Mouse (Mus musculus): ENCODE data around the gene Dhh.

Dhh gene

DNA sequence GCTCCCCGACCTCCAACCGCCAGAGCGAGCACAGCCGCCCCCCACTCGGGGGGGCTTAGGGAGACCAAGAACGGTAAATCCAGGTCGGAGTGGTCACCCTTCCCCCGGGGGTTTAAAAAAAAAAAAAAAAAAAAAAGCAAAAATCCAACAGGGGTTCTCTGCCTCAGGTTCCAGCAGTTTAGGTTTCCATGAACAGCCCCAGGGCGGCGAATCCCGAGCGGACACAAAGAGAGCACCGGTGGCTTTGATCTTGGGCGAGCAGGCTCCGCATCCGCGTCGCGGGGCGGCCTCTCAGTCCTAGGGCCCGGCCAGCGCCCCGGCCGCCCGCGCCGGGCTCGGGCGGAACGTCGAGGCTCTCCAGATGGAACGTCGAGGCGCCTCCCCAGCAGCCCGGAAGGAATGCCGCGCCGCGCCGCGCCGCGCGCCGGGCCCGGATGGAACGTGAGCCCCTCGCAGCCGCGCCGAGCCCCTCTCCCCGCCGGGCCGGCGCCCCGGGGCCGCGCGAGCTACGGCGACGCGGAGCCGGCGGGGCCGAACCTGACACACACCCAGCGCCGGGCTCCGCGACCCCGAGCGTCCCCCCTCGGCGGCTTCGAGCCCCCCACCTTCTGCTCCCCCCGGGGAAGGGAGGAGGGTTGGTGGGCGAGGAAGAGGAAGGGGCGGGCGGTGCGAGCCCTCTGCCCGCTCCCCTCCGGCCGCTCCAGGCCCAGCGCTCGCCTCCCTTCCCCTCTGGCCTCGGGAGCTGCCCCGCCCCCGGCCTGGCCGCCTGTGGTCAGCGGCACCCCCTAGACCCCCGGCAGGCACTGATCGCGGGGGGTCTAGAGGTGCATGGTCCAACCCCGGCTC lies 27.0 kb downstream of the Dhh start, which contains the start of gene Kmt2d:
Gene Kmt2d, minus strand, starts transcription at position 135 of the 846 bp plus-strand sequence.
- peak; percentile 42 to 69 for DNase-seq

DNA sequence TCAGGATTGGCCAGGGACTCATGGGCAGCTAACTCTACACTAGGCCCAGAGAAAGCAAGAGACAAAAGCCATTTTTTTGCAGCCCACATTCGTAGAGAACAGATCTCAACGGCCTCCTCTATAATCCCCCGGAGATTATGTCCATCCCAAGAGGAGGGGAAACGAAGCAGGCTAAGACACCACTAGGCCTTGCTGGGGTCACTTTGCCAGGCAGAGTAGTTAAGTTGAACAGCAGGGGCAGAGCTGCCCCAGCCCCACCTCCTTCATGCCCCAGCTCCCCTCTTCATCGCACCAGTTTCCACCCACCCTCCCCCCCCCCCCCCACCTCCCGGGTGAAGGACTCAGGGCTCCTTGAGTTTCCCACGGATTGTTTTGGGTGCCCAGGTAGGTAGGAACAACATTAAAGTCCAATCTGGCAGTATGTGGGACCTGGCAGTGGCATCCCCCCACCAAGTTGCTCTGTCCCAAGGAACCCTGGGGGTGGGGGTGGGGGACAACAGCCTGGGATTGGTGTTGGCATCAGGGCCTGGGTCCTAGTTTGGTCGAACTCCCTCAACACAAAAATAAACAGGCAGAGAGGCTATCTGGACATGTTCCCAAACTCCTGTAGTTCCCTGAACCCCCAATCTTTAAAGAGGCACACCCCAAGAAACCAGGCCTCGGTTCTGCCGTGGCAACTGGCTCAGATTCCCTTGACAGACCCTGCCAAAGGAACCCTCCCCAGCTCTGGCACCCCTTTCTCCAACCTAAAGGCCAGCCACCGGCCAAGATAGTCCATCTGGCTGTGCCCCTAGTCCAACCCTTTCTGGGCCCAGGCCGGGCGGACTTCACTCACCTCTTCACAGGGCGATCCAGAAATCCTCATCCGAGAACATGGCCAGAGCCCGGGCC lies 27.9 kb downstream of the Dhh start:
- peak; percentile 53 to 78 for DNase-seq

DNA sequence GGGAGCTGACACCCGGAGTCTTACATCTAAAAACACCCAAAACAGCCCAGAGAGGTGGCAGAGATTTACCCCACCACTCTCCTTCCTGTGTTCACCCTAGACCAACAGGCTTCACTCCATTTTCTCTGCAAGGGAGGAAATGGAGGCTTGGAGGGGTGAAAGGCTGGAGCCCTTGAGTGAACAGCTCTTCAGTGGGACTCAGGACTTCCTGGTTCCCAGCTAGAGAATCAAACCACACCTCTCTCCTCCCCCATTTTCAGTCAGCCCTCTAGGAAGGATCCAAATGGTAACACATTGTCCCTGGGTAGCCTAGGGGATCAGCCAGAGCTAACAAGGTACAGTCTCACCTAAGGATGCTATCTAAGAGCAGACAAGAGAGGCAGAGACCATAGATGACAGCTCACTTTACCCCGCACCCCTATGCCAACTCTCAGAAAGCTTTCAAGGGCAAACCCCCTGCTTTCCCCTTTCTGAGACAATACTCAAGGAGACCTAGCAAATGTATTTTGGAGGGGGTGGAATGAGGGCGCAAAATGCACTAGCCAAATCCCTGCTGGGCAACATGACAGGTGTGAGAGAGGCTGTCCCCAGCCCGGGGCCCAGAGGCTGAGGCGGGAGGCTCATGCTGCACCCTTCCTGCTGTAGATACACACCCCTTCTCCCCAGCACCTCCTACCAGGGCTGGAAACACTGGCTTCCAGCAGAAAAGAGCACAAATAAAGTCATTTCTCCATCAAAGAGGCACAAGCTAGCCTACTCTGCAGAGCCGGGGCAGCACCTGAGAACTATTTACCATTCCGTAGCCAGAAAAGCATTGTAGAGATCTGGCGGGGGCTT lies 28.8 kb downstream of the Dhh start:
- no peak for DNase-seq

DNA sequence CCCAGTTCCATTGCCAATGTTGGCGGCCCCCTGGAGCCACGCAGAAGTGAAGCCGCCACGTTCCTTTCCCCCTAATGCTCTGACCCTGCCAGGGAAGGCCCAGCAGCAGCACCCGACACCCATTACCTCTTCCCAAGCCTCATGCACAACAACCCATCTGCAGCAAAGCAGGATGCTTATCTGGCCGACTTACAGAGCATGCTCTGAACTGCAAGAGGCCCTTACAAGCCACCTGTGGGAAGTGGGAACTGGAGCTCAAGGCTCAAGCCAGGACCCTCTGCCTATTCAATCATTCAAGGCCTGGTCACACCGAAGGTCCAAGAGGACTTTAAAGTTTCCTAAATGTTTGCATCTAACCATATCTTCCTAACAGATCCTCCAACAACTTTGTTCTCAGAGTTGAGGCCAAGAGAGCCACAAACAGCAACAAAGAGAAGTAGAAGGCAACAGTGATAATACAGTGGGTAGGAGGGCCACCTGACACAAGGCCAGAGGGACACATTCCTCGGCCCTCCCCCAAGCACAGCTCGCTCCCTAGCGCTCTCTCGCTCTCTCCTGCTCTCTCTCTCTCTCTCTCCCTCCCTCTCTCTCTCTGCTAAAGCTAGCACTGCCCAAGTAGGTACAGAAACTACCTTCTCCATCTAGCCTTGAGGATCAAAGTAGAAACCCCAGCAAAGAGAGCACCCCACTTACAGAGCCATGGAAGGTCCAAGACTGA lies 29.8 kb downstream of the Dhh start:
- no peak for DNase-seq

DNA sequence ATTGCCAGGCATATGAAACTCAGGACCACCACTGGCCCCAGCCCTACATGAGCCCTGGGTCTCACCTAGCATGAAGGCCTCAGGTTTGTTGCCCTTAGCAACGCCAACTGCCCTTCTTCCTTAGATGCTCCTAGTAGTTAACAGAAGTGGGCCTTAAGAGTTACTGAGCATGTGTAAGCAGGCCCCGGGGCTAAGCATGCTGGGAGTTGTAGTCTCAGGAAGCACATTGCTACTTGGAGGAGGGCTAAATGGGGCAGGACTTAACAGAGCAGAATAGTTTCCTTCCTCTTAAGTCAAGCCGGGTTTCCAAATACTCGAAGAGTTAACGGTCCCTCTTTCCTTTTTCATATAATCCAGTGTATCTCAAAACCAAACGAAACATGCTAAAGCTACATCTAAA lies 31.0 kb downstream of the Dhh start:
- peak; percentile 67 to 80 for DNase-seq

DNA sequence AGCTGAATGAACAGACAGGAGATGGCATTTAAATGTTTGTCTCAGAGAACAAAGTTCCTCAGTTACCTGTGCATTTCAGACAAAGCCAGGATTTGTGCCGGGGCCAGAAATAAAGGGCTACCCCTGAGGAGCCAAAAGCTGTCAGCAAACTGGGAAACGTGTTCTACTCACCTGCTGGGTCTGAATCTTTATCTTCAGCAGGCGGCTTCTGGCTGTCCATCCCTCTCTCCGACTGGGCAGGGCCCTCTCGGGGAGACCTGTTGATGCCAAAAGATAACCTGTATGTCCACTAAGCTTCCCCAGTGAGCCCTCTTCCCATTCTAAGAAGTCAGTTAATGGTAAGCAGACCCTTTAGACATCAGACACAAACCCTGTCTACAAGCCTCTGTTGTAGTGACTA lies 31.8 kb downstream of the Dhh start:
- no peak for DNase-seq

DNA sequence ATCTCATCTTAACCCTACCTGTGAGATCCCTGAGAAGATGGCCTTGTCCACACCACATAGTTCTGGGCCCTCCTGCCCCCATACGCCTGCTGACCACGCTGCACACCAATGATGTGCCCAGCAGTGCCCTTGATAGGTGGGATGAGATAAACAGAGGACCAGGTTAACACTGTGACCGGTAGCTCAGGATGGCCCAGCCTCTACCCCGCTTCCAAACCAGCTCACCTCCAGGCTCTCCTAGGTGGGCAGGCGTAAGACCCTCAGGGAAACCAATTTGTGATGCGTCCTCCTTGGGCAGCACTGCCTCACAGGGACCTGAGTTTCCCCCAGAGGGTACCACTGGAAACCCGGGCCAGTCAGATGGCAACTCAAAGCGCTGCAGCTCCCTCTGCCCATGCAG lies 32.6 kb downstream of the Dhh start:
- no peak for DNase-seq

DNA sequence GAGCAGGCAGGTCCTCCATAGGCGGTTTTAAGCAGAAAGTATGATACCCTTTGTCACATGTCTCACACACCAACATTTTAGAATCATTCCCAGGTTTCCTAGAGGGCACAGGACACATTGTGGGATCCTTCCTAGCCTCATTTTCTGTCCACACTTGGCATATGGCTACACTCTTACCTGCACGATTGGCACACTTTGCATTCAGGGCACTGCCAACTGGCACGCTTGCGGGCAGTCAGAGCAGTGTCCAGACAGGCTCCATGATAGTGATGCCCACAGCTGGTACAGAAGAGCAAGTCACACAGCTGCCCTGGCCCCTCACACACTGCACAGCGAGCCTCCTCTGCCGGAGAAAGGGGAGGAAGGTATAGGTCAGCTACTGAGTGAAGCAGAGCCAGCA lies 33.4 kb downstream of the Dhh start:
- no peak for DNase-seq

DNA sequence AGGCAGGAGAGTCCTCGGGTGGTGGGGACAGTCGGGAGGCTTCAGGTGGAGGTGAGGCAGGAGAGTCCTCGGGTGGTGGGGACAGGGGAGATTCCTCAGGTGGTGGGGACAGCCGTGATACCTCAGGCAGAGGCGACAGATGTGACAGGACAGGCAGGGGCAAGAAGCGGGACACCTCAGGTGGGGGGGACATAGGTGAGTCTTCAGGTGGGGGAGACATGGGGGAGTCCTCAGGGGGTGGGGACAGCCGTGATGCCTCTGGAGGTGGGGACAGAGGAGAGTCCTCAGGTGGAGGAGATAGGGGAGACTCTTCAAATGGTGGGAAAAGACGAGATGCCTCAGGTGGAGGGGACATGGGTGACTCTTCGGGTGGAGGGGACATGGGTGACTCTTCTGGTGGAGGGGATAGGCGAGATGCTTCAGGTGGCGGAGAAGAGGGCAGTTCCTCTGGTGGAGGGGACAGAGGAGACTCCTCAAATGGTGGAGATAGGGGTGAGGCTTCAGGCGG lies 34.8 kb downstream of the Dhh start:
- DNase-seq = peak in 1 of 2 experiments; percentile 42

DNA sequence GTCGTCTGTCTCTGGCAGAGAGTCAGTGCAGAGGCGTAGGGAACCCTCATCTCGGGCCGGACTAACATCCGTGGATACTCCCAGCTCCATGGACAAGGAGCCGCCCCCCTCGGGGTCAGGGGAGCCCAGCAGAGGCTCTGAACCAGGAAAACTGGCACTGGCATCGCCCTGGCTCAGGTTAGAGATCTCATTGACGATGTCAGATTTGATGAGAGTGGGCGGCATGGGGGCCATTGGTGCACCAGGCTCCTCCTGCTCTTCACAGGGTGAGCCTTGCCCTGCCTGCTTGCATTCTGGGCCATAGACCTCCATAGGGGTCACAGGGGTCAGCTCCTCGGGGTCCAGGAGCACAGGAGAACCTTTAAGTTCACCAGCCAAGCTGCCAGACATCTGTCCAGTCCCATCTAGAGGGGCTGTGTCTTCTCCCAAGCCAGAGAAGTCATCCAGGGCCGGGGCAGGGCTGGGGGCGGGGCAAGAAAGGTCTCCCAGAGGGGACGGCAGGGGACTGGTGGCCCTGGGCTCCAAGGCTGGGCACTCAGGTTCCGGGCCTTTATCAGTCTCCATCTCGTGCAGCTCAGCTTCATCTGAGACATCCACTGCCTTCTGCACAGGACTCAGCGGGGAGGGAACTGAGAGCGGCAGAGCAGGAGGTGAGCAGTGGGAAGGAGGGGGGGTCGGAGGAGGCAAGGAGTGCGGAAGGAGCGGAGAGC lies 36.5 kb downstream of the Dhh start:
- DNase-seq = no peak

DNA sequence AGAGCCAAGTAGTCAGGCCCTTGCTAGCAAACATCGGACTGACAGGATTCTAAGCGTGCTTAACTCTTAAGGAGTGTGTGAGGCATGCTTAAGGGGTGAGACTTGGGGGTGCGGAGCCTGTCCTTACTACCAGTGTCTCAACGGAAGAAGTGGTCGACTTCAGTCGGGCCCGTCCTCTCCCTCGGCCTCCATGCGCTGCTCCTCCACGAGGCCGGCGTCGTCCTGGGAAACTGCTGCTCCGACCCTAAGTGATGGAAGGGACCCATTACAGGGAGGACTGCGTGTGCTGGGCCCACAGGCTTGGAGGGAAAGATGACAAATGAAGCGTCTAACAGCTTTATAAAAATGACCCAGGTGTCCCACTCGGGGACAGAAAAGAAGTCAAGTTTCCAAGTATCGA lies 37.4 kb downstream of the Dhh start:
- no peak for DNase-seq

DNA sequence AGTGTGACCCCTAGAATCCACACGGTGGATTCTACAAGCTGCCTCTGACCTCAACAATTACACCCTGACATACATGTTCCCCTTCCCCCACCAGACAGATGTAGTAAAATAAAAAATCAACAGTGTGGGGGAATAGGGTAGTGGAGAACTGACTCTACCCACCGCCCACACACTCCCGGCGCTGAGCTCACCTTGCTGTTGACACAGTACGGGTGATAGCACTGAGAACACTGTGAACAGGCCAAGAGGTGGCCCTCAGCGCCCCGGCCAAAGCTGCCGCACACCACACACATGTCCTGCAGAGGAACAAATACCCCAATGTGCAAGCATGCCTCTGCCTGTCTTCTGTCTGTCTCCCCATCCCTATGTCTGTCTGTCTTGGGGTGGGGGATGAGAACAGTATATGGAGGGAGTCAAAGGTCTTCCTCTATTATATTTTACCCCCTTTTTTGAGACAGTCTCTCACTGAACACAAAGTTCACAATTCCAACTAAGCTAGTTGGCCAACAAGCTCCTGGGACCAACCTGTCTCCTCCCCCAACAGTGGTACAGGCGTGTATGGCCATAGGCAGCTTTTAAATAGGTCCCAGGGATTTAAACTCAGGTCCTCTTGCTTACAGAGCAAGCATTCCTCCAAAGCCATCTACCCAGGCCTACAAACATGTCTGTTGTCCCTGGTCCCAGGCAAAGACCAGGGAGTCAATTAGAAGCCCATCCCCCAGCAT lies 38.9 kb downstream of the Dhh start:
- DNase-seq = no peak

DNA sequence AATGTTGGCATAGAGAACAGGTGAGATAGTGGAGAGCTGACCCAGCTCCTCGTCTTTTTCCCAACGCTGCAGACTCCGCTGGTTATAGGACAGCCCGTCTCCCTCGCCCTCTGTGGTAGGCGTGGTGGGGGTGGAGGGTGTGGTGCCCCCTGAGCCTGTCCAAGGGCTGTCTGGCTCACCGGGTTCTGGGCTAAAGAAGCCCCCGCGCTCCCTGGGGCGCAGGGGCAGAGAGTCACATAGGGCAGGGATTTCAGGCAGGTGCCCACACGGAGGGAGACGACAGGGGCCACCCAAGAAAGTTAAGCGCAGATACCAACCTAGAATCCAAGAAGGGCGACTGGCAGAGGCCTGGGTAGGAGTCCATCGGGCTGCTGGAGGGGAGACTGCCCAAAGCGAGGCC lies 44.1 kb downstream of the Dhh start:
- no peak for DNase-seq

DNA sequence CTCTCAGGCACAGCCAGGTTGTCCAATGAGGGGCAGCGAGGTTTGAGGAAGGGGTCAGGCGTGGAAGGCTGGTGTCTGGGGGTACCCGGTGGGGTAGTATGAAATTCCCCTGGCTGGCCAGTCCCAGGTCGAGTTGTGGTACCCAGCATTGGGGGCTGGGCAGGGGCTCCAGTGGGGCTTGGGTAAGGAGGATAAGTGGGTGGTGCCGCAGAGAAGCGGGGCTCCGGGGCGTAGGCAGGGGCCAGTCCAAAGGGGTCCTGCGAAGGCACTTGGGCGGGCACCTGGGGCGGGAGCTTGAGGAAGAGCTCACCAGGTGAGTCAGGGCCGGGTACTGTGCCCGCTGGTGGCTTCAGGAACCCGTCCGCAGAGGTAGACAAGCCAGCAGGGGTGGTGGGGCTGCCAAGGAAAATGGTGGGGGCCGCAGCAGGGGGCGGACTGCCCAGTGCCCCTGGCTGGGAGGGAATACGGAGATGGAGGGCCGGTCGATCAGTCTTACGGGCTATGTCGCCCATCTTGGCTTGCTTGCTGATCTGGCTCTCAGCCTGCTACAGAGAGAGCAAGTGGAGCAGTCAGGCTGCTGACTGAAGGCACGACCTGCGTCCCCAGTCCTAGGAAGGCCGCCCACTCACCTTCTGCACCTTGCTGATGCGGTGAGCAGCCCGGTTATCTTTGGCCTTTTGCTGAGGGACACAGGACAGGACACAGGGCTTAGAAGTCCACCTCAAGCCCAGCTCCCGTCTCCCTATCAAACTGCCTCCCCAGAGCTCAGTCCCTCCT lies 45.0 kb downstream of the Dhh start:
- peak in 1 of 2 experiments; percentile 43 for DNase-seq

DNA sequence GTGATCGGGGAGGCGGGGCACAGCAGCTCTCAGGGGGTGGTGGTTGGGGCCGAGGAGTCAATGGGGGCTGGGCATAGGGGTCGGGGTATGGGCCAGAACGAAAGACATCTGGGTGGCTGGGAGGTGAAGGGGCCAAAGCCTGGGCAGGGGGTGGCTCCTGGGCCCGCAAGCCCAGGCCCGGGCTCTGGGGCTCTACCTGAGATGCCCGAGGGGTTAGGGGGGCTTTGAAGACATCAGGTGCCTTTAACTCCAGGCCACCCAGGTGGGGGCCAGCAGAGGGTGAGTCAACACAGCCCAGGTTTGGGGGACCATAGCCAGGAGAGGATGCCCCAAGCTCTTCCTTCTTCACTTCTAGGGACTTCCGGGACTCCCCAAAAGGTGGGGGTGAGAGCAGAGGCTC lies 45.6 kb downstream of the Dhh start:
- DNase-seq = peak in 1 of 2 experiments; percentile 39

DNA sequence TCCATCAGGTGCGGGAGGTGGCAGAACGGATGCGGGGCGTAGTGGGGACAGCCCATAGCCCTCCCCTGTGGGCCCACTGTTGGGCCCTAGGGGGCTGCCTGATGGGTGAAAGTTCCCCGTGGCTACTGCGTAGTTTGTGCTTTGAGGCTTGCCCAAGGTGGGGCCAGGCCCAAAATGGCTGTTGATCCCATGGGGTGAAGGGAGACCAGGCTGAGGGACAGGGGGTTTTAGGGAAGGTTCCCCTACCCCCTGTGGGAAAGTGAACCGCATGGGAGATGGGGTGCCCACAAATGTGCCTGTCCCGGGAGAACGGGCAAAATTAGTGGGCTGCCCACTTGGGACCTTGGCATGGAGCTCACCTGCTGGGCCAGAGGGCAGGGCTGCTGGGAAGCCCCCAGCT lies 46.3 kb downstream of the Dhh start:
- DNase-seq = no peak

DNA sequence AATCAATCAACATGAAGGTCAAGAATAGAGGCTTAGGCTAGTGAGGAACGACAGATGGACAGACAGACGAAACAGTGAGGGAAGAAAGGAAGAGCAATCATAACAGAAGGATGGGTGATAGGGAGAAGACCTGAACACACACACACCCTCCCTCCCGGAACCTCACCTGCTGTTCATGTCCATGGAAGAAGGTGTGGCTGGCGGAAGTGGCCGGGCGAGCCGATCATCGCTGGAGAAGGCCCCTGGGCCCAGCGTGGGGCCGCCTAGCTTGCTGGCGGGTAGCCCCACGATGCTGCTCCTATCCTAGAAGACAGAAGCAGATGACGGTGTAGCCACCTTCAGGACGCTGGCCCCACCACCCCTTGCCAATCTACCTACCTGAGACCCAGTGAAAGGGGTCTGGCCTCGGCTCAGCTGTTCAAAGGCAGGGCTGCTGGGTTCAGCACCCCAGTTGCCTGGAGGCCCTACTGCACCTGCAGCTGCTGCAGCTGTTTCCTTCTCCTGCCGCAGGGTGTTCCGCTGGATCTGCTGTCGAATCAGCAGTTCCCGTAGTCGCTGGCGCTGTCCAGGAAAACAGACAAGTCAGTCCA lies 47.0 kb downstream of the Dhh start:
- peak in 1 of 2 experiments; percentile 39 for DNase-seq

DNA sequence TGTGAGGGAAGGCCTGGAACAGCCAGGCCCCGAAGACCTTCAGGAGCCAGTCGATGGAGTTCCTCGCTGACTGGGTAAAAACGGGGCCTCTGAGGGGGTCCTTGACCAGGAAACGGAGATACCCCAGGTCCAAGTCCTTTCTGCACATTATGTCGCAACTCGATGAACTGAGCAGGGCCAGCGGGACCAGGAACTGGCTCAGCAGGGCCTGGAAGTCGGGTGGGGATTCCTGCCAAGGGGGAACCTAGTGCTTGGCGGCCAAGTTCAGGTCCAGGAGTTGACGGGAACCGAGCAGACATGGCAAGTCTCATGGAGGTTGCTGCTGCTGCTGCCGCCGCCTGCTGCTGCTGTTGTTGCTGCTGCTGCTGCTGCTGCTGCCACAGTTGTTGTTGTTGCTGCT lies 47.7 kb downstream of the Dhh start:
- DNase-seq = no peak

DNA sequence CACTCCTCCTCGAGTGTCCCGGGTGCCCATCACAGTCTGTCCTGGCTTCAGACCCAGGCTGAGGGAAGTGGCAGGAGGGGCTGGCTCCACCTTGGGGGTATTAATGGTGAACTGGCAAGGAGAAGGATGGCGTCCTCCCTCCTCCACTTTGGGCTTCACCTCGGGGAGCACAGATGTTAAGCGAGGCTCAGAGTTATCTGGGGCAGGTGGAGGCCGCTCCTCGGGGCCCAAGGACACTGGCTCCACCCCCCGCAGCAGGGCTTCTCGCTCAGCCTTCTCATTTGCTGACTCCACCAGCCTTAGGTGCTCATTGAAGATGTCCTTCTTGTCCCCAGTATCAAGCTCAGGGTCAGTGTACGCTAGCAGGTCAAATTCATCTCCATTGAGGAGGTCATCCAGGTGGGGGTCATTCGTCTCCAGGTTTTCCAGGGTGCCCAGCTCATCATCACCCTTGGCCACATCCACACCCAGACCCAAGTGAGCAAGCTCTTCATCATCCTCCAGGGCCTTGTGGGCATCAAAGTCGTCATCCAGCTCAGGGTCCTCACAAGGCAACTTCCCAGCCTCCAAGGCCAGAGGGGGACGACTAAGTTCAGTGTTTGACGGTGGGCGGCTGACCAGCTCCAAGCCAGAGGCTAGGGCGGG lies 48.3 kb downstream of the Dhh start:
- DNase-seq = no peak
